Mouse (Mus musculus) mesoderm, embryonic 11.5 days (tissue): ENCODE results near the gene Nxf1.
"Not testable (repeated sequence)": the region's sequence is repeated elsewhere in the genome, so short reads cannot be mapped to it uniquely, and the experiment has no call there.

ENCODE experiments used
- DNase-seq: peaks from one replicate; pipeline ENCODE4 v3.0.0-alpha.2; 2012; ENCODE audit warnings: low read depth, low spot score

Nxf1 gene

DNA sequence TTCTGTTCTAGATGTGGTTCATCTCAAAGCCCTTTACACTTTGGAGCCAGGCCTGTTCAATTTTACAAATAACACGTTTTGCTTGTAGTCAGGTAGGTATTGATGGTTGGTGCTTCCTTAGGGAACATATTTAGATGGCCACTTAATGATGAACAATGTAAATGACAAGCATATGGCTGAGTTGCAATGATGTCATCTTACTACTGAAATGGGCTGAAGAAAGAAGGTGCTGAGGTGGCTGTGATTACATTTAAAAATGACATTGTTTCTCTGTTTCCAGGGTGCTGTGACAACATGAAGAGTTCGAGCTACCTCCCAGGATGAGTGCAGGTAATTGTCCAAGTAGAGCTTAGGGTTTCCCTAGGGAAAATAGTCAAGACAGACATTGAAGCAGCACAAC lies 32.5 kb upstream of the Nxf1 start:
- no peak for DNase-seq

DNA sequence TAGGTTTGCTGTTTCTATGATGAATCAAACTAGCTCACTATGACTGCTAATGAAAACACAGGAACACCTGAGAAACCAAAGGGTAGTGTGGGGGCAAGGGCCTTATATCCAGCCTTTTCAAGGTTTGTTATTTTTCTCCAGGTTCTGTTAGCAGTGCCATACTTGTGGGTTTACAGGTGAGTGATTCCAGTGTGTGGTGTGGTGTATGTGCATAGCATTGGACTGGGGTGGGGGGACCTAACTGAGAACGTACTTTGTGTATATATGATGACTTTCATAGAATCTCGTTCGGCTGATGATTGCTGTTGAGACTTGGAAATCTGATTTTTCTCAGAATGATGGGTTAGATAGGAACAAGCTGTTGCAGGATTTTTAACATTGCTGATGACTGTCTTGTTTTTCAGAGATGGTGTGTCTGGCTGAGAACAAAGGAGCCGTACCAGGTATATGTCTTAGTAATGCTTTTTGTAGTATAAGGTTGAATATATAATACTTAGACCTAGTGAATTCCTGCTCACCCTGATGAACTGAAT lies 31.7 kb upstream of the Nxf1 start:
- DNase-seq = no peak

DNA sequence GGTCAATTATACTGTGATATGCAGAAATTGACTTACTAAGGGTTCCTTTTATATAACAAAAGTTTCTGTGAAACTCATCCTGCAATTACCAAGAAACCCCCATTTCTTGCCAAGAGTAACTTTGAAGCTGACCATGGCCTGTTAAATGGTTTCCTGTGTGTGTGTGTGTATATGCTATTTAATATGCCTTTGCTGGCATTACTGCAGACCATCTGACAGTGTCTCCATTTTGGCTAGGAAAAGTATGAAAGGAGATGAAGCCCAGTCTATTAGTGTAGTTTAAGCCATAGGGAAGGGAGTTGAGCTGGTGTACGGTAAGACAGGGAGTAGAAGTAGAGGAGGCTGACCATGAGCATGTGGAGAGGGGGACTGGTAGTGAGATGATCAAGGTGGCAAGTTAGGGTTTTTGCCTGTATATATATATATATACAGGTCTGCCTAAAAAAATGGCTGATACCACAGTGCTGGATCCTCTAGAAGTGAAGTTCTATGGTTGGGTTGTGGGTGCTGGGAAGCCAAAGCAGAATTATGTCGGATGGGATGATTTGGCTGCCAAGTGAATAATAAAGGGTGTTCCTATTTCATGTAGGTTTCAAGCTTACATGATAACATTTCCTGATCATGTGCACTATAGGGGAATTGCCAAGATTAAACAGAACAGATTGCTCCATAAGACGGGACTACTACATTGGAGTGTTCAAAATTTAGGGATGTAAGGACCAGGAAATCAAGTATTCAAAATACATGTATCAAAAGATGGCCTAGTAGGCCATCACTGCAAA lies 30.1 kb upstream of the Nxf1 start:
- no peak for DNase-seq

DNA sequence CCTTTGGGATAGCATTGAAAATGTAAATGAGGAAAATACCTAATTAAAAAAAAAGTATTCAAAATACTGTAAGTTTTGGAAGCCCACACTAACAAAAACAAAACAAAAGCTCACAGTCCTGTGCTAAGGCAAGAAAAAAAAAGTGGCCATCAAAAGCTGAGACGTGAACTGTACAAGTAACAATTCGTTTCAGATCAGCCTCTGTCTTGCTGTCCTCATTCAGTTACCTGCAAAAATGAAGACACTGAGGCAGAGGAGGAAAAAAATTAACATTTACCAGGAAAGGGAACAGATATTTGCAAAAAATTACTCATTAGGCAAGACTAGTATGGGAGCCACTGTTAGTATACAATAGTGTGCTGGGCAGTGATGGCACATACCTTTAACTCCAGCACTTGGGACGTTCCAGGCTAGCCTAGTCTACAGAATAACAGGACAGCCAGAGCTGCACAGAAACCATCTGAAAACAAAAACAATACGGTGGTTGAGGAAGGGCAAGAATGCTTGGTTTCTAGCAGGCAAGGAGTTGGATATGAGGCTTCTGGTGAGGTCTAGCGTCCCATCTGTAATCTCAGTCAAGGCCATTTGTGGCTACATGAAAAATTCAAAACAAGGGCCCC lies 29.3 kb upstream of the Nxf1 start:
- no peak for DNase-seq

DNA sequence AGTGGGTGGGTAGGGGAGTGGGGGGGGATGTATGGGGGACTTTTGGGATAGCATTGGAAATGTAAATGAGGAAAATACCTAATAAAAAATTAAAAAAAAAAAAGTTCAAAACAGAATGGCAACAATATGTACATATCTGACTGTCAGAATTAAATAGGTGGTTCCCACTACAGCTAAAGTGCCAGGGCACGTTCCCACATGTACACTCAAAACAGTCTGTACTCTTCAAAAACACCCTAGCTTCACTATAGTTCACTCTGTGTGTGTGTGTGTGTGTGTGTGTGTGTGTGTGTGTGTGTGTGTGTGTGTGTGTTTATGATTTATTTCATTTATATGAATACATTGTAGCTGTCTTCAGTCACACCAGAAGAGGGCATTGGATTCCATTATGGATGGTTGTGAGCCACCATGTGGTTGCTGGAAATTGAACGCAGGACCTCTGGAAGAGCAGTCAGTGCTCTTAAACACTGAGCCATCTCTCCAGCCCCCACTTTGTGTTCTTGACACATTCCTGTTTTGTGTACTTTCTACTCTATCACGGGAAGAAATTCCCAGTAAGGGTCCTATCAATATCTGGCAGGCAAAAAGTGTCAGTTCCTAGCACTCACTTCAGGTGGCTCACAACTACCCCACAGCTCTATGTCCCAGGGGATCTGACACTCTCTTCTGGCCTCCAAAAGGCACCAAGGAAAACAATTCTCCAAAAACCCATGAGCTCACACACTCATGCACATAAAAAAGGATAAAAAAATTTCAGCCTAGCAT lies 28.4 kb upstream of the Nxf1 start:
- not testable (repeated sequence) for DNase-seq

DNA sequence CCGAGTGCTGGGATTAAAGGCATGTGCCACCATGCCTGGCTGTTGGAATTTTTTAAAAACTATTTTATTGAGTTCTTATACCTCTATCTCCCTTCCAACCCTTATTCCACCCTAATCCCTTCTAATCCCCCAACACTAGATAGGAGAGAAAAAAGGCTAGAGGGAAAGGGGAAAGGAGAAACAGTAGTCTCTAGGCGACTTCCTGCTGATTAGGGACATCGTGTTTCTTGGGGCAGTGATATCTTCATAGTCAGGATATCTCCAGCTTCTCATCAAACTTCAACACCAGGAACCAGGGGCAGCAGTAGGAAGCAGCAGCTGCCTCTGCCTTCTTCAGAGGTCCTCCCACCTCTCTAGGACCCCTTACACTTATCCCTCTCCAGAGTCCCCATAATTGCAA lies 22.5 kb upstream of the Nxf1 start:
- no peak for DNase-seq

DNA sequence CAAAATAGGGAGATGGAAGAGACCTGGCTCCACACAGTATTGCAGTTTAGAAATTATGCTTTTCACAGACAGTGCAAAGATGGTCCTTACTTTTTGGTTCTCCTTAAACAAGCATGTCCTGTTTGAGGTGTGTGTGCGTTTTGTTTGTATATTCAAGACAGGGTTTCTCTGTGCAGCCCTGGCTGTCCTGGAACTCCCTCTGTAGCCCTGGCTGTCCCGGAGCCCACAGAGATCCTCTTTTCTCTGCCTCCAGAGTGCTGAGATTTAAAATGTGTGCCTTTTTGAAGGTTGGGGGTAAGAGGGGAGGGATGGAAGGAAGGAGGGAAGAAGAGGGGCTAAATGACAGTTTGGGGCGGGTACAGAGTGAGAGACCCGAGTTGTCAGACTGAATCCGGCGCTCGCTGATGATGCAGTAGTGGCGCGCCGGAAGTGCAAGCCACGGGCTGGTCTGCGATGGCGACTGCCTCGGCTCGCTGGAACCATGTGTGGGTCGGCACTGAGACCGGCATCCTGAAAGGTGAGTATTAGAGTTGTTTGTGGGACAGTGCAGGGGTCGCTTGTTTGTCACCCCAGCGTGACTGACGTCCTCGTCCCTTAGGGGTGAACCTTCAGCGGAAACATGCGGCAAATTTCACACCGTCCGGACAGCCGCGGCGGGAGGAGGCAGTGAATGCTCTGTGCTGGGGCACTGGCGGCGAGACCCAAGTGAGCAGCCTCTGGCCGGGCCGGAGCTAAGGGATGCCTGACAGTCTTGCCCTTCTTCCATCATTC lies 21.3 kb upstream of the Nxf1 start, which contains the start of gene Wdr74:
Gene Wdr74 (plus strand): TSS at position 439 of the 771 bp plus-strand sequence.
- peak; percentile 94 for DNase-seq

DNA sequence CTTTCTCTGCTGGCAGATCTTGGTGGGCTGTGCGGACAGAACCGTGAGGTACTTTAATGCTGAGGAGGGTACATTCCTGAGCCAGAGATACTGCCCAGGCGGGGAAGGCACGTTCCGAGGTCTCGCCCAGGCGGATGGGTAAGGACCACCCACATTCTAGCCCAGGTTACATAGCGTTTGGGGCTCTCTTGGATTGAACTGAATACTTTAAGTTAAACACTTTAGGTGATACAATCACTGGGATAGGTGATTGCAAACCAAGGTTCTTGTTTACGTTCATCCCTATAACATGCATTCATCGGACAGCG lies 20.8 kb upstream of the Nxf1 start:
- DNase-seq = no peak

DNA sequence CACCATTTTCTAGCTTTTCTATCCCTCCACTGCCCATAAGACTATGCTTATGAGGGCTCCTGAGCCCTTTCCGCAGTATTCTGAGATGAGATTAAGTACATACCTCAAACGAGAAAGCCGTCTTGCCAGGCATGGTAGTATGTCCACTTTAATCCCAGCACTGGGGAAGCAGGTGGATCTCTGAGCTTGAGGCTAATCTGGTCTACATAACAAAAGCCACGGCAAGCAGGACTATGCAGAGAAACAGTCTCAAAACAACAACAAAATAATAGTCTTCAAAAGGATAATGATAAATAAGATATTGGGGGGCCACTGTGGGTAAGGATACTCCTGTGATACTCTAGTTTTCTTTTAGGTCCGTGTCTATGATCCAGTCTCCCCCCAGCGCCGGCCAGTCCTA lies 18.0 kb upstream of the Nxf1 start:
- DNase-seq = no peak

DNA sequence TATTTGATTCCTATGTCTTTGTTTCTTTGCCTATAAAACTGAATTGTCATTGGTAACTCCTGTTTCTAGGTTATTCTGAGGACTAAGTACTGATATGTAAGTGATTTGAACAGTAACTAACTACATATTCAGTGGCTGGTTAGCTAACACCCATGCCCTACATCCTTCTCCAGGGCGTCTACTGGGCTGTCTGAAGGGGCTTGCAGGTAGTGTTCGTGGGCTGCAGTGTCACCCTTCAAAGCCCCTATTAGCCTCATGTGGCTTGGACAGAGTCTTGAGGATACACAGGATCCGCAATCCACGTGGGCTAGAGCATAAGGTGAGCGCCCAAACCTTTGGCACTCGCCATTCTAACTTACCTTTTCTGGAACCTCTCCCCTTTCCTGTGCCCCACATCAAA lies 17.2 kb upstream of the Nxf1 start:
- DNase-seq = no peak

DNA sequence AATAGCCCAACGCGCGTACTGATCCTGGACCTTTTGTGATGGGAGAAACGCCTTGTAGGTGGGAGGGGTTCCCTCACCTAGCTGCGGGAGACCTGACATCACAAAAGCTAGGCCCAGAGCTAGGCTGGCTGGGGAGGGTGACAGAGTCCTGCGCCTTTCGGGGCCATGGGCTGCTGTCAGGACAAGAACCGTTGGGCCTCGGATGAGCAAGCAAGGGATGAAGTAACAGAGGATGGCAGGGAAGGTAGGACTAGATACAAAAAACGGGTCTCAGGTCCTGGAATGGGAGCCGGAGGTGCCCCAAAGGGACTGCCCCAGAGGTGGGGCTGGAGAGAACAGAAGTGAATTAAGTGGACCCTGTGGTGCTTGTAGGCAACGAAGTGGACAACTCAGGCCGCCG lies 16.3 kb upstream of the Nxf1 start, which contains the start of gene 1700092M07Rik:
Gene 1700092M07Rik (plus strand): TSS at position 116 of the 400 bp plus-strand sequence.
- DNase-seq = no peak

DNA sequence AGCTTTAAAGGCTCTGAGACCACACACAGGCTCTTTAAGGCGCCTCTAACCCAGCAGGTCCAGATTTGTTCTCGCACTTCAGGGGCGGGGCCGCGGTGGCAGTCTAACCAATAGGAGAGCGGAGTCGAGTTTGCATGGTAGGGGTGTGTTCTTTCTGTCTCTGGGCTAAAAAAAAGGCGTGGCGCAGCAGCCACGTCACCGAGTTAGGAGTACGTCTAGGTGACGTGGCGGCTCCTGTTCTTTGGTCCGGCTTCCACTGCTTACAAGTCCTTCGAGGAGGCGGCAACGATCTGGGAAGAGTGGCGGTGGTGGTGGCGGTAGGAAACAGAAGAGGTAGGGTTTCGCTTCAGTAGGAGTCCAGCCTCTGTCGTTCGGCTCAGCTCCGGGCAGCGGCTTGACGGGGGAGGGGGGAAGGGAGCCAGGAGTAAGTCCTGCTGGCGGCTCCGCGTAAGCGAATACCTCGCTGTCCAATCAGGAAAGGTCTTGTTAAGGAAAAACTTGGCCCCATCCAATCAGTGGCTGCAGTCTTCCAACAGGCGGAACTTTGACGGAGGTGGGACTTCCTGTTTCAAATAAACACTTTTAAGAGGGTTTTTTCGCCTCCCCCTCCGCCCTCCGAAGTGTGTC lies 15.5 kb upstream of the Nxf1 start, which contains the start of gene Stx5a:
Gene Stx5a (plus strand): TSS at position 171 of the 627 bp plus-strand sequence.
- DNase-seq = peak; percentile 98

DNA sequence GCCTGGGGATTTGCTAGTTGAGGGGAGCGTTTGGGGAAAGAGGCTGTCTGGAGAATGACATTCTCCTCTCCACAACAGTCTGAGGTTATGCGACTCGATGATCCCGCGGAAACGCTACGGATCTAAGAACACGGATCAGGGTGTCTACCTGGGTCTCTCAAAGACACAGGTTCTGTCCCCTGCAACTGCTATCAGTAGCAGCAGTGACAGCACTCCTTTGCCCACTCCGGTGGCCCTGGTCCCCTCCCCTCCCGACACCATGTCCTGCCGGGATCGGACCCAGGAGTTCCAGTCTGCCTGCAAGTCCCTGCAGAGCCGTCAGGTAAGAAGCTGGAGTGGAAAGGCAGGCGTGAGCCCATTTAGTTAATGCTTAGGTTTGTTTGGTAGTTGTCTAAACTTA lies 14.7 kb upstream of the Nxf1 start:
- DNase-seq = no peak

DNA sequence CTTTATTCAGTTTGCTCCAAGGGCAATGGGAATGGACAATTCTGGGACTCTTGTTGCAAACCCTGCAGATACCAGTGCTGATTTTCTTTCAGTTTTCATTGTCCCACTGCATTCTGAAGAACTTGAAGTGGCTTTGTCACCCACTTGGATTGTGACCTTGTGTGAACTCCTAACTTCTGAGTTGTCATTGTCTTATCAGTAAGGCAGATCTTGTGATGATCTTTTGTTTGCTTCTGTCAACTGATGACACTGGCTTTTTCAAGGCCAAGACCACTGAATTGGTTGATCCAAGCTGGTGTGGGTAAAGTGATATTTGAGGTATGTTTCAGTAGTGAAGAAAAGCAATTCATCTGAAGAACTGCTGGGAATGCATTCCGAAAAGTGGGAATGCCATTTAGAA lies 11.5 kb upstream of the Nxf1 start:
- no peak for DNase-seq

DNA sequence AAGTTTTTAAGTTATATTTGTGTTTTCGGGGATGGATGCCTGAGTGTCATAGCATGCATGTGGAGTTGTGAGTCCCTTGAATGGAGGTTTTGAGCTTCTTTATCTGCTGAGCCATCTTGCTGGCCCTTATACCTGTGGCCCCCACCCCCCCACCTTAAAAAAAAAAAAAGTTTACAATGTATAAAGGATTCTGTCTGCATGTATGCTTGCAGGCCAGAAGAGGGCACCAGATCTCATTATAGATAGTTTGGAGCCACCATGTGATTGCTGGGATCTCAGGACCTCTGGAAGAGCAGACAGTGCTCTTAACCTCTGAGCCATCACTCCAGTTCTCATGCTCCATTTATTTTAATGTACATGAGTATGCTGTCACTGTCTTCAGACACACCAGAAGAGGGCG lies 9.5 kb upstream of the Nxf1 start:
- DNase-seq = no peak

DNA sequence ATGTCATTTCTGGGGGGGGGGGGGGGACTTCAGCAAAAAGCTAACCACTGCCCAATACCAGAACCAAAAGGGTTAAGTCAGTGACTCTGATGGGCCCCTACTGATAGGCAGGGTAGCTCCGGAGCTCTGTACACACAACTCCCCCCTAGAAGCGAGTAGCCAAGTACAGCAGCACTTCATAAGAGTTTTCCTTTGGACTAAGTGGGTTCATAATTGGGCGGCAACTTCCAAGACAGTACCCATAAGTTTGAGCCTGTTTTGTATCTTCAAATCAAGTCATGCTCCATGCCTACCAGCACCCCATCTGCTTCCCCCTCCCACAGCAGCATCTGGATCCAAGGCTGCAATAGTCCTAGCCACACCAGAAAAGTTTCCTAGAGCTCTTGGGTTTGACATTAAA lies 1.2 kb upstream of the Nxf1 start:
- DNase-seq = no peak

DNA sequence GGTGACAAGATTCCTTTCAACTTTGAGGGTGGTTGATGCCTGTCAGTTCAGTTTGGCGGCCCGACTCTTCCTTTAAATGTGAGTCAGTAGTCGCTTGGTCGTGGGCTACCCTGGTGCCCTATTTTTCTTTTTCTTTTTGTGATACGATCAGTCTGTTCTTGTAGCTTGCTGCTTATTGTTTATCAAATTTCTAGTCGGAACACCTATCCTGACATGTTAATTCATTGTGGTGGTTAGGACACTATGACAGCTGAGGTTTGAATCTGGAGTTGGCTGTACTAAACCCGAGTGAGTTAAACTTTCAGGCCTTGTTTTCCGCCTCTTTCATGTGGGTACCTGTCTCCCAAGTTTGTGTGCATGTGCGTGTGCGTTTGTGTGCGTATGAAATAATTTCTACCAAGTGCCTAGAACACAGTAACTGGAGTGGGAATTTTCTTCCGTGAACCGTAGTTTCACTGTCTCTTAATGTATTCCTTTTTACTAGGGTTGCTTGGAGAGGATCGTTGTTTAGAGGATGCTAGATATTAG lies 662 bp downstream of the Nxf1 start:
- DNase-seq = no peak

DNA sequence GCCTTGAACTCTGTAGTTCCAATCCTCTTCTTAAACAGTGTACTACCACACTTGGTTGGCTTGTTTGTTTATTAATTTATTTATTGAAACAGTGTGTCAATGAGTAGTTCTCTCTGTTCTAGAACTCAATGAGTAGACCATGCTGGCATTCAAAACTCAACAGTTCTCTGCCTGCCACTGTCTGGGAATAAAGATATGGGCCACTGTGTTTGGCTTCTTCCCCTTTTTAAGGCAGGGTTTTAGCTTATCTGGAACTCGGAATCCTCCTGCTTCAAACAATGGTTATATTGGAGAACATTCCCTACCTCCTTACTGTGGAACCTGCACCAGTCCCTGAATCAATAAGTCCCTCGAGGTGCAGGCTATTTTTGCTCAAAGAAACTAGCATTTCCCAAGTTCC lies 2.0 kb downstream of the Nxf1 start:
- no peak for DNase-seq

DNA sequence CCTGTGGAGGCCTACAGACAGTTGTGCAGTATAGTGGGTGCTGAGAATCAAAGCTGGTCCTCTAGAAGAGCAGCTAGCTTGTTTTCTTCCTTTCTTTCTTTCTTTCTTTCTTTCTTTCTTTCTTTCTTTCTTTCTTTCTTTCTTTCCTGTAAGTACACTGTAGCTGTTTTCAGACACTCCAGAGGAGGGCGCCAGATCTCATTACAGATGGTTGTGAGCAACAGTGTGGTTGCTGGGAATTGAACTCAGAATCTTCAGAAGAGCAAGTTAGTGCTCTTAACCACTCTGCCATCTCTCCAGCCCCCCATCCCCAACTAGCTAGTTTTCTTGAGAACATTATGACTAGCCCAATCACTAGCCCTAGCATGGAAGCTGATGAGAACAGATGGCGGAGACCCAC lies 3.9 kb downstream of the Nxf1 start:
- no peak for DNase-seq

DNA sequence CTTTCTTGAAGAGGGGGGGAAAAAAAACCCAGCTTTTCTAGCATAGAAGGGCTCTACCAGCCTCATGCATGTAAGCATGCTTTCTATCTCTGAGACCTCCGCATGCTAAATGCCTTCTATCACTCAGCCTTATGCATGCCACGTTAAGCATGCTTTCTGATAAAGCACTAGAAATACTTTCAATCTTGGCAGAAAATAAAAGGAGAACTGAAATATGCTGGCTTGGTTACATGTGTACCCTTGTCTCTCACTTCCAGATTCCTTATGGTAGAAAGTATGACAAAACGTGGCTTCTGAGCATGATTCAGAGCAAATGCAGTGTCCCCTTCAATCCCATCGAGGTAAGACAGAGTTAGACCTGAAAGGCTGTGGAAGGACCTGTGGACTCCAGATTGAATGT lies 6.4 kb downstream of the Nxf1 start:
- no peak for DNase-seq

DNA sequence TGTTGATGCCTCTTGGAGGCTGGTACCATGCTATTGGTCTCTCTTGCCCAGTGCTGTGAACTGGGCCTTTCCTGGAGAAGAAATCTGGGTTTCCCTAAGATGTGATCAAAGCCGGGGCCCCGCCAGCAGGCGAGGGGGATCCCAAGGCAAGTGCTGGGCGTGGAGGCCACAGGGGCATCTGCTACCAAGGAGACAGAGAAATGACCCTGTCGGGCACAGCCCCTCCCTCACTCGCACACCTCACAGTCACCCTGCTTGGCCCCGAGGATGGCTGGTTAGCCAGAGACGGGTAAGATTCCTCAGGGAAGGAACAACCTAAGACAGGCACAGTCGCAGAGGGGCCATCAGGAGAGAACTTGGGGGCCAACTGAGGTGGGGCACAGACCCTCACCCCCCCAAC lies 8.7 kb downstream of the Nxf1 start:
- DNase-seq = no peak
